Mouse (Mus musculus) MN1 (cell line): Measurements from ENCODE around the gene Tas1r2.
A peak's percentile ranks its signal among the peaks of the same experiment; 100 is the strongest.

Experiments
- DNase-seq: peaks from one replicate; pipeline ENCODE4 v3.0.0-alpha.2; 2016; ENCODE audit warnings: low spot score

Gene Tas1r2

DNA sequence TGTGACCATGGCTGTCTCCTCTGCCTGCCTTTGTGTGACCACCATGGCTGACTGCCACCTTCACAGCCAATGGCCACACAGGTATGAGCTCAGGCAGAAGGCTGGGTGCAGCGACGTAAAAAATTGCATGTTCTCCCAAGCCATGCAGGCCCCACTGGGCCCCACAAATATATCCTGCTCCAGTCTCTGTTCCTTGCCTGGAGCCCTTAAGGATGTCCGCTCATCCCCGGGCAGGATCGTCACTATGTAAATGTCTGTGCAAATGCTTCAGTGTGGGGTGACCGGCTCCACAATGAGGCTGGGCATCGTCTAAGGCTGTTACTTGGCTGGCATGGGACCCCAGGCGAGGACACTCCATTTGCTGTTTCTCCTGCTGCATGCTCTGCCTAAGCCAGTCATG, at the start of gene Tas1r2:
Gene Tas1r2, plus strand, starts transcription at position 301 of the 400 bp plus-strand sequence.
- no peak for DNase-seq

DNA sequence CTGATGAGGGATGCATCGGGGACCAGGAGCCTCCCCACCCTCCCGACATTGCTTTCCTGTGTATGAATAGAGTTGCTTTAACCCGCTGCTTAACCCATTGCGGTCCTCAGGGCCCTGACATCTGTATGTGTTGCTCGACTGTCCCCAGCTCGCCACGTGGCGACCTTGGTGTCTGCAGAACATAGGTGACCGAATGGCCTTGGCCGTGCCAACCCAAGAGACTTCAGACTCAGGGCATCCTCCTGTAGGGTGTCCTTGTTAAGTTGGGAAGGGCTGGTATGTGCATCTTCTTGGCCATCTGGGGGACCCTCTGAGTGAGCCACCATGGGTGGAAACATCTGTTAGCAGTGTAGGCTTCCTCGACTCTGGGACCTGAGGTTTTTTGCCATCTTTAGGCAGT, 48.1 kb upstream of the Tas1r2 start:
- DNase-seq = no peak

GRCm38 (mm10) chr4:139606732-139607131, 46.6 kb upstream of the Tas1r2 start:
- DNase-seq = no peak

GRCm38 (mm10) chr4:139608975-139609374, 44.4 kb upstream of the Tas1r2 start:
- DNase-seq = no peak

GRCm38 (mm10) chr4:139610954-139611353, 42.4 kb upstream of the Tas1r2 start:
- DNase-seq = no peak

DNA sequence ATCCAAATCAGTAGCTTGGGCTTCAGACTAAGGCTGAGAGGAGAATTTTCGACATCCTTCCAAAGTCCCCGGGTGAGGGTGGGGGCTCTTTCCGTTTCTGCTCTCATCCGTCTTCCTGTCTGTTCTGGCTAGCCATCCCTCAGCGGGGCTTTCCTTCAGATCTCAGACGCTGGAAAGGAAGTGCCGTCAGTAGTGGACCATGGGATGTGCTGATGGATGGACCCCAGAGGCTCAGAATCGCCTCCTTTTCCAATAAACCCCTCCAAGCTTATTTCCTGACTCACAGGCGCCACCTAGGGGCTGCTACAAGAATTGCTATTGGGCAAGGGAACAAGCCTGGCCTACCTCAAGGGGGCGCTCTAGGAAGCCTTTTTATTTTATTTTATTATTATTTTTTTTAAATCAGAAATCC, 41.8 kb upstream of the Tas1r2 start:
- DNase-seq = peak; percentile 79

DNA sequence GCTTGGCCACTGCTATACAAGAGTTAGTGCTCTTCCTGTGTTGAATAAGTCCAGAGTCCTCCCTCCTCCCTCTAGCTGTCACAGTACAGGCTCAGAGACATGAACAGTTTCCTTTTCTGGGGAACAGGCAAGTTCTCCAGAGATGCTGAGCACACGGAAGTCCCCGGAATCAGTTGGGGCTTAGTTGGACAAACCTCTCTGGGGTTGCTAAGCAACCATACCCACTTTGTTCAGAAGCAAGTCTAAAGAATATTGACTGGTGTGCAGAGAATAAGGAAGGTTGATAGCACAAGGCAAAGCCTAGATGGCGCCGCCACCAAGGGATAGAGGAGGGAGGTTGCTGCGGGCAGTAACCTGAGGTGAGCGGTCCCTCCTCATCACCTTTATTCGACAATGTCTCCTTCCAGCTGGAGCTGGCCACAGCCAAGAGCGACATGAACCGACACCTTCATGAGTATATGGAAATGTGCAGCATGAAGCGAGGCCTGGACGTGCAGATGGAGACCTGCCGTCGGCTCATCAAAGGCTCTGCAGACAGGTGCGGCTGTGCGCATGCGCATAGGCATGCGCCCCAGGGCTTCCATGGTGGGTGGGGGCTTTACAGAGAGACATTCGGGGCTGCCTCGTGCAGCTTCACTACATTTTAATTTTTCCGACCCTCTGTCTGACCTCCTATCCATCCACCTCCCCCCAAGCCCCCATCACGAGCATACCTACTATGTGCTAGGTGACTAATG, 38.6 kb upstream of the Tas1r2 start:
- no peak for DNase-seq

GRCm38 (mm10) chr4:139616276-139617000, 36.9 kb upstream of the Tas1r2 start:
- DNase-seq = no peak

- DNase-seq = no peak
Observed at GRCm38 (mm10) chr4:139617001-139617364, 36.4 kb upstream of the Tas1r2 start.

- DNase-seq = no peak
Observed at GRCm38 (mm10) chr4:139619765-139620164, 33.6 kb upstream of the Tas1r2 start.

- peak; percentile 98 for DNase-seq
Observed at GRCm38 (mm10) chr4:139622373-139623282, 30.7 kb upstream of the Tas1r2 start, which contains the start of gene Aldh4a1. Aldh4a1 (plus strand) TSS chr4:139622866.

GRCm38 (mm10) chr4:139623434-139624115, 29.8 kb upstream of the Tas1r2 start:
- DNase-seq = no peak

DNA sequence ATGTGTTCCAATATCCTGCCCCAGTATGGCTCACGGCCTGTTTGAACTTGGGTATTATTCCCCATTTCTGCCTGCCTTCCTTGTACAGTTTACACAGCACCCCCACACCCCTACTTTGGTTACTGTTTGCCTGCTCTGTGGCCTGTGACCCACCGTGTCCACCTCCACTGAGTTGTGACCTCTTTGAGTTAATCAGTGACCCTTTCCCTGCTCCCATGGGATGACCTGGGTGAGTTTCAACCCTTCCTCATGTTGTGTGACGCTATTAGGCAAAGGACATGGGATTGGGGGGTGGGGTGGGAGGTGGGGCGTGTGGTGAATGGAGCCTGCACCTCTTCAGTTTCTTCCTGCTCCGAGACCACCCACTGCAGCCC, 29.2 kb upstream of the Tas1r2 start:
- DNase-seq = no peak

GRCm38 (mm10) chr4:139624706-139625105, 28.6 kb upstream of the Tas1r2 start:
- DNase-seq = no peak

DNA sequence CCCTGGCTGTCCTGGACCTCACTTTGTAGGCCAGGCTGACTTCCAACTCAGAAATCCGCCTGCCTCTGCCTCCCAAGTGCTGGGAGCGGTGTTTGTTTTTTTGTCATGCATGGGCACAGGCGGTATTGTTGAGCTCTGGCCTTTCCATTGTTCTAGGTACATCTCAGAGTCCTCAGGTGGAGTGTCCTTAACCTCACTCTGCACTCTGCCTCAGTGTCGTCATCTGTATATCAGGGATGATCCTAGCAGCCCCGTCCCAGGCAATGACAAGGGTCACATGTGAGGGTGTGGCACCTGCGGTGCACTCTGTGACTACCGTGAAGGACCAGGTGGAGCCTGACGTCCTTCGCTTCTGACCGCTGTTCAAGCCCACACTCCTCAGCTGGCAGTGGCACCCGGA, 26.0 kb upstream of the Tas1r2 start:
- DNase-seq = no peak

- no peak for DNase-seq
Observed at GRCm38 (mm10) chr4:139630171-139630570, 23.2 kb upstream of the Tas1r2 start.

DNA sequence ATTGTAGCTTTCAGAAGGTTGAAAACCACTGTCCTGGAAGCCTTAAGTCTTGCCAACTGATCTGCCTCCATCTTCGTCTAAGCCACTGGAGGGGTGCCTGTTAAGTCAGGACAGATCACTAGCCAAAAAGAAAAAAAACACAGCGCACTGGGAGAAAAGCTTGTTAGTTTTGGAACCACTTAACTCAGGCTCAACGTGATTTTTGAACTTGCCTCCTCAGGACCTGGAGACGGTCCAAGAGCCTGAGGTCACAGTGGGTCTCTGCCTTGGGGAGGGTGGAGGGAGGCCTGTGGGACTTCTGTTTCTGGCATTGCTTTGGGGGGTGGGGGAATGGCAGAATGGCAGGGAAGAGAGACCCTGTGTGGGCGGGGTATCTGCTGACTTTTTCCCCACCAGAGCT, 22.2 kb upstream of the Tas1r2 start:
- DNase-seq = no peak

DNA sequence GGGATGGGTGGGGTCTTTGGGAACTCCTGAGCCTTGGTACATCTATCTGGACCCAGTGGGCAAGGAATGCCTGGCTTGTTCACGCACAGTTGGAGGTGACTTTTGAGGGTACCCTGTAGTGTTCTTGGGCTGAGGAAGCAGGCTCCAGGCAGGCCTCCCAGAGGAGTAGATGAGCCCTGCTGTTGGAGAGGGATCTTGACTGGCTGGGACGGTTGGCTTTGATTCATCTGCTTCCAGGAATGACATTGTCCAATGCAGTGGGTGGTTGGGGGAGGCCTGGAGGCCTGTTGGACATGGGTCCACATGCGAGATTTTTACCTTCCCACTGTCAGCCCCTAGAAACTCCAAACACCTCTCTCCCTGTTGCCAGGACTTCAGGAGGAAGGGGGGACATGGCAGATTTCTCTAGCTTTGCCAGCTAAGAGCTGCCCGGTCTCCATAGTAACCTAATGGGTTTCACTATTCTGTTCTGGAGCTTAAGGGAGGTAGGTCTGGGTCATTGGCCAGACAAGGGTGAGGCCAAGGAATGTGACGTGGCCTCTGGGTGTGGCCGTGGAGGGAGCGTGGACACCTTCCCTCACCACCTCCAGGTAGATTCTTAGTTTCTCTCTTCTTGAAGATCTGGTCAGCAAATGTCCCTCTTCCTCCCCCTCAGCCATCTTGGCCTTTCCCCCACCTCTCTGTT, 21.6 kb upstream of the Tas1r2 start:
- no peak for DNase-seq

DNA sequence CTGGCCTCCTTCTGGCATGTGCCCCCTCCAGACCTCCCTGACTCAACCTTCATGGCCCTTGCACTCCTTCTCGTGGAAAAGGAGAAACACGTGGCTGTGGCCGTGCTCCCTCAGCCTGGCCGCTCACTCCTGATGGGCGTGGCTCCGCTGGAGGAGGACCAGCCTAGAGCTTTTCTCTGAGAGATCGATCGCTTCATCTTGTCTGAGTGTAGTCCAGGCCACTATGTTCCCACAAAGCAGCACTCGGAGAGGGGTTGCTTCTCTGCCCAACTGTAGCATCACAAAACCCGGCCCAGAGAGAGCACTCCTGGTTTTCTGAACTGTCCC, 21.1 kb upstream of the Tas1r2 start:
- no peak for DNase-seq

GRCm38 (mm10) chr4:139636373-139636772, 17.0 kb upstream of the Tas1r2 start:
- peak; percentile 65 for DNase-seq

GRCm38 (mm10) chr4:139637847-139638246, 15.5 kb upstream of the Tas1r2 start:
- DNase-seq = no peak

GRCm38 (mm10) chr4:139638356-139638755, 15.0 kb upstream of the Tas1r2 start:
- DNase-seq = no peak
